Mouse (Mus musculus) erythroblast, embryonic 14.5 days (primary cell): ENCODE data around the gene Taf6l. TPM values are rescaled to one million over a fixed set of nuclear protein-coding genes. Genes with fewer than 3 reads are reported as not detected.

Source experiments
- H3K27me3 ChIP-seq: 2 replicates; pipeline ENCODE4 v1.6.1; 2012; ENCODE audit warnings: inconsistent platforms; ENCODE audit not compliant: control insufficient read depth
- H3K36me3 ChIP-seq: 2 replicates; pipeline ENCODE4 v1.6.1; 2012; ENCODE audit warnings: mild to moderate bottlenecking, inconsistent platforms; ENCODE audit not compliant: control insufficient read depth
- H3K4me1 ChIP-seq: 2 replicates; pipeline ENCODE4 v1.6.1; 2012; ENCODE audit warnings: inconsistent platforms; ENCODE audit not compliant: control insufficient read depth
- H3K4me3 ChIP-seq: replicated peaks from 2 replicates; pipeline ENCODE3; 2012; ENCODE audit warnings: moderate library complexity, mild to moderate bottlenecking, inconsistent platforms
- H3K9me3 ChIP-seq: 2 replicates; pipeline ENCODE4 v1.6.1; 2012; ENCODE audit warnings: low read length, inconsistent platforms, mixed read lengths; ENCODE audit not compliant: control insufficient read depth
- GATA1 ChIP-seq: IDR thresholded peaks from 2 replicates; pipeline ENCODE4 v1.6.1; 2012; ENCODE audit warnings: low read length, inconsistent platforms, mixed read lengths
- TAL1 ChIP-seq: IDR thresholded peaks from 3 replicates; pipeline ENCODE4 v1.6.1; 2012; ENCODE audit warnings: low read length, inconsistent platforms, mixed read lengths
- polyA plus RNA-seq: library from polyadenylated mRNA; stranded (reverse); fragments of >175 nt; gene quantifications from 2 replicates; pipeline ENCODE4 v1.2.3, GENCODE M21; 2012

Gene Taf6l
- polyA plus RNA-seq, 1 experiment, result 4.7 TPM

DNA sequence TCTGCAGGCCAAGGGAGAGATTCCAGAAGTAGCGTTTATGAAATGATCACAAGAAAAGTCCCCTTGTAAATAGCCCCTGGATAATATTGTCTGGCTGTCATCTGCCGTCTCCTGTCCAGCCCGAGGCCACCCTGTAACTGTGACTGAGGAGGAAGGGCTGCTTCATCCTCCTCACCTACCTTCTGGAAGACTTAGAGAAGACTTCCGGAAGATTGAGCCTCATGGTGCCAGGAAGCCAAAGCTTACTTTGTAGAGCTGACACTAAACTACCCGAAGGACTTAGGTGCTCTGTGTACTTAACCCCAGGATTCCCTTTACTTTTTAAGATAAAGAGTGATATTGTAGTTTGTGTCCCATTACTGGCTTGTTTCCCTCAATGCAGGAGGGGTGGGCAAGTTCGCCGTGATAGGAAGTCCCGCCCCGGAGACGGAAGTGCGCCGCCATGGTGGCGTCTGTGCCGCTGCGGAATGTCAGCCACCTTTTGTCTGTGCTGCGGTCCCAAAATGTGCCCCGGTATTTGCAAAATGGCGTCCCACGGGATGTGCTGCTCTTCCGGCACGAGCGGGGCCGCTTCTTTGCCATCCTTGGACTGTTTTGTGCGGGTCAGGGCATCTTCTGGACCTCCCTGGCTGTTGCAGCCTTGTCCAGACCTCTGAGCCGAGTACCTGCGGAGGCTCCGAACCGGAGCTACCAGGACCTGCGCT, 15.5 kb downstream of the Taf6l start, which contains the start of gene Tmem223:
Gene Tmem223, plus strand, starts transcription at position 430 of the 704 bp plus-strand sequence.
- no peak for TF ChIP-seq TAL1
- TF ChIP-seq GATA1, result no peak
- Histone ChIP-seq H3K4me3 (peak within 1 kb of the TSS; percentile 91), H3K4me1 (peaks cover 45% of the 10 kb centered on the region), H3K36me3 (peaks cover 85% of the 10 kb centered on the region), H3K9me3 (peaks cover 4% of the 10 kb centered on the region), H3K27me3 (no peaks in the 10 kb centered on the region; the same call in 1 of the 2 replicates)

DNA sequence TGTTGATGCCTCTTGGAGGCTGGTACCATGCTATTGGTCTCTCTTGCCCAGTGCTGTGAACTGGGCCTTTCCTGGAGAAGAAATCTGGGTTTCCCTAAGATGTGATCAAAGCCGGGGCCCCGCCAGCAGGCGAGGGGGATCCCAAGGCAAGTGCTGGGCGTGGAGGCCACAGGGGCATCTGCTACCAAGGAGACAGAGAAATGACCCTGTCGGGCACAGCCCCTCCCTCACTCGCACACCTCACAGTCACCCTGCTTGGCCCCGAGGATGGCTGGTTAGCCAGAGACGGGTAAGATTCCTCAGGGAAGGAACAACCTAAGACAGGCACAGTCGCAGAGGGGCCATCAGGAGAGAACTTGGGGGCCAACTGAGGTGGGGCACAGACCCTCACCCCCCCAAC, 20.7 kb downstream of the Taf6l start:
- Histone ChIP-seq H3K36me3 (peaks cover 97% of the 10 kb centered on the region), H3K9me3 (peaks cover 15% of the 10 kb centered on the region), H3K4me1 (peaks cover 6% of the 10 kb centered on the region), H3K4me3 (no peak overlapping the region), H3K27me3 (peaks cover 3% of the 10 kb centered on the region; the same call in 1 of the 2 replicates)
- TF ChIP-seq GATA1, result no peak
- TF ChIP-seq TAL1, result no peak

DNA sequence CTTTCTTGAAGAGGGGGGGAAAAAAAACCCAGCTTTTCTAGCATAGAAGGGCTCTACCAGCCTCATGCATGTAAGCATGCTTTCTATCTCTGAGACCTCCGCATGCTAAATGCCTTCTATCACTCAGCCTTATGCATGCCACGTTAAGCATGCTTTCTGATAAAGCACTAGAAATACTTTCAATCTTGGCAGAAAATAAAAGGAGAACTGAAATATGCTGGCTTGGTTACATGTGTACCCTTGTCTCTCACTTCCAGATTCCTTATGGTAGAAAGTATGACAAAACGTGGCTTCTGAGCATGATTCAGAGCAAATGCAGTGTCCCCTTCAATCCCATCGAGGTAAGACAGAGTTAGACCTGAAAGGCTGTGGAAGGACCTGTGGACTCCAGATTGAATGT, 22.9 kb downstream of the Taf6l start:
- Histone ChIP-seq H3K4me1 (peaks cover 13% of the 10 kb centered on the region), H3K9me3 (peaks cover 15% of the 10 kb centered on the region), H3K36me3 (peaks cover 82% of the 10 kb centered on the region), H3K27me3 (peaks cover 3% of the 10 kb centered on the region; the same call in 1 of the 2 replicates), H3K4me3 (no peak overlapping the region)
- TF ChIP-seq GATA1, result no peak
- TF ChIP-seq TAL1, result no peak

DNA sequence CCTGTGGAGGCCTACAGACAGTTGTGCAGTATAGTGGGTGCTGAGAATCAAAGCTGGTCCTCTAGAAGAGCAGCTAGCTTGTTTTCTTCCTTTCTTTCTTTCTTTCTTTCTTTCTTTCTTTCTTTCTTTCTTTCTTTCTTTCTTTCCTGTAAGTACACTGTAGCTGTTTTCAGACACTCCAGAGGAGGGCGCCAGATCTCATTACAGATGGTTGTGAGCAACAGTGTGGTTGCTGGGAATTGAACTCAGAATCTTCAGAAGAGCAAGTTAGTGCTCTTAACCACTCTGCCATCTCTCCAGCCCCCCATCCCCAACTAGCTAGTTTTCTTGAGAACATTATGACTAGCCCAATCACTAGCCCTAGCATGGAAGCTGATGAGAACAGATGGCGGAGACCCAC, 25.5 kb downstream of the Taf6l start:
- Histone ChIP-seq H3K36me3 (peaks cover 61% of the 10 kb centered on the region), H3K4me3 (no peak overlapping the region), H3K4me1 (peaks cover 25% of the 10 kb centered on the region), H3K9me3 (peaks cover 12% of the 10 kb centered on the region), H3K27me3 (peaks cover 3% of the 10 kb centered on the region; the same call in 1 of the 2 replicates)
- no peak for TF ChIP-seq GATA1
- no peak for TF ChIP-seq TAL1

DNA sequence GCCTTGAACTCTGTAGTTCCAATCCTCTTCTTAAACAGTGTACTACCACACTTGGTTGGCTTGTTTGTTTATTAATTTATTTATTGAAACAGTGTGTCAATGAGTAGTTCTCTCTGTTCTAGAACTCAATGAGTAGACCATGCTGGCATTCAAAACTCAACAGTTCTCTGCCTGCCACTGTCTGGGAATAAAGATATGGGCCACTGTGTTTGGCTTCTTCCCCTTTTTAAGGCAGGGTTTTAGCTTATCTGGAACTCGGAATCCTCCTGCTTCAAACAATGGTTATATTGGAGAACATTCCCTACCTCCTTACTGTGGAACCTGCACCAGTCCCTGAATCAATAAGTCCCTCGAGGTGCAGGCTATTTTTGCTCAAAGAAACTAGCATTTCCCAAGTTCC, 27.3 kb downstream of the Taf6l start:
- peaks cover 61% of the 10 kb centered on the region for H3K36me3 ChIP-seq
- H3K9me3 ChIP-seq, result no peaks in the 10 kb centered on the region
- TF ChIP-seq GATA1 (no peak), TAL1 (no peak)
- peak overlapping the region; percentile 73 for H3K4me3 ChIP-seq
- no peaks in the 10 kb centered on the region for H3K27me3 ChIP-seq
- peaks cover 36% of the 10 kb centered on the region for H3K4me1 ChIP-seq

DNA sequence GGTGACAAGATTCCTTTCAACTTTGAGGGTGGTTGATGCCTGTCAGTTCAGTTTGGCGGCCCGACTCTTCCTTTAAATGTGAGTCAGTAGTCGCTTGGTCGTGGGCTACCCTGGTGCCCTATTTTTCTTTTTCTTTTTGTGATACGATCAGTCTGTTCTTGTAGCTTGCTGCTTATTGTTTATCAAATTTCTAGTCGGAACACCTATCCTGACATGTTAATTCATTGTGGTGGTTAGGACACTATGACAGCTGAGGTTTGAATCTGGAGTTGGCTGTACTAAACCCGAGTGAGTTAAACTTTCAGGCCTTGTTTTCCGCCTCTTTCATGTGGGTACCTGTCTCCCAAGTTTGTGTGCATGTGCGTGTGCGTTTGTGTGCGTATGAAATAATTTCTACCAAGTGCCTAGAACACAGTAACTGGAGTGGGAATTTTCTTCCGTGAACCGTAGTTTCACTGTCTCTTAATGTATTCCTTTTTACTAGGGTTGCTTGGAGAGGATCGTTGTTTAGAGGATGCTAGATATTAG, 28.7 kb downstream of the Taf6l start:
- peaks cover 61% of the 10 kb centered on the region for H3K36me3 ChIP-seq
- peaks cover 37% of the 10 kb centered on the region for H3K4me1 ChIP-seq

DNA sequence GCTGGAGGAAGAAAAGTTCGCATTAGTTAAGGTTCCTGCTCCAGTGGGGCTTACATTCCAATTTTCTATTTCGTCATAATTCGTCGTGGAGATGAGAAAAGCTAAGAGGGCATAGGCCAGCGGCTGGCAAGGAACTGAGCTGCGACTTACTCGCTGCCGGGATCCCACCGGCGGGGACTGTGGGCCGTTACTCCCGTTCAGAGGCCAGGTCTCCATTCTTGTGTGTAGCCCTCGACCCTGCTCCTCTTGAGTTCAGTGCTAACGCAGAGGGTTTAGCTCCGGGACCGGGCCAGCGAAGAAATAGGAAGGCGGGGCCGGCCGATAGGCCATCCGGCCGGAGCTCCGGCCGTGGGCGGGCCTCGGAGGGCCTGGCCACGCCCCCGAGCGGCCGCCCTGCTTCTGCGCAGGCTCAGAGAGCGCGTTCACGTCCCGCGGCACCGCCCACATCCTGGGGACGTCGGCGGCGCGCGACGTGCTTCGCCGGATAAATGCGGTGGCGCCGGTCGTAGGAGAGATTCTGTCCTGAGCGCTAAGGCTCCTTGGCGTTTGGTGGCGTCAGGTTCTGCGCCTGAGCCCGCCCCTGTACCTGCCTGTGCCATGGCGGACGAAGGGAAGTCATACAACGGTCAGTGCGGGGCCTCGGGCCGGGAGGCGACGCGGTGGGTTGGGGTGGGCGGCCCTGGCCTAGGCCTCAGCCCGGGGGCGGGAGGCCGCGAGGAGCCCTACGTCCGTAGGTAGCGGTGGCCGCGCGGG, 29.4 kb downstream of the Taf6l start, which contains the start of gene Nxf1:
Gene Nxf1, plus strand, starts transcription at position 439 of the 753 bp plus-strand sequence.
- TF ChIP-seq TAL1, result no peak
- TF ChIP-seq GATA1, result no peak
- Histone ChIP-seq H3K9me3 (no peaks in the 10 kb centered on the region), H3K36me3 (peaks cover 61% of the 10 kb centered on the region), H3K27me3 (no peaks in the 10 kb centered on the region), H3K4me3 (peak within 1 kb of the TSS; percentile 73), H3K4me1 (peaks cover 37% of the 10 kb centered on the region)

More for the DNA sequence above, 28.7 kb downstream of the Taf6l start:
- no peaks in the 10 kb centered on the region for H3K27me3 ChIP-seq
- TF ChIP-seq GATA1 (no peak), TAL1 (no peak)
- no peaks in the 10 kb centered on the region for H3K9me3 ChIP-seq
- H3K4me3 ChIP-seq, result peak overlapping the region; percentile 73

DNA sequence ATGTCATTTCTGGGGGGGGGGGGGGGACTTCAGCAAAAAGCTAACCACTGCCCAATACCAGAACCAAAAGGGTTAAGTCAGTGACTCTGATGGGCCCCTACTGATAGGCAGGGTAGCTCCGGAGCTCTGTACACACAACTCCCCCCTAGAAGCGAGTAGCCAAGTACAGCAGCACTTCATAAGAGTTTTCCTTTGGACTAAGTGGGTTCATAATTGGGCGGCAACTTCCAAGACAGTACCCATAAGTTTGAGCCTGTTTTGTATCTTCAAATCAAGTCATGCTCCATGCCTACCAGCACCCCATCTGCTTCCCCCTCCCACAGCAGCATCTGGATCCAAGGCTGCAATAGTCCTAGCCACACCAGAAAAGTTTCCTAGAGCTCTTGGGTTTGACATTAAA, 30.6 kb downstream of the Taf6l start:
- H3K4me1 ChIP-seq, result peaks cover 37% of the 10 kb centered on the region
- no peak for TF ChIP-seq TAL1
- TF ChIP-seq GATA1, result no peak
- no peaks in the 10 kb centered on the region for H3K9me3 ChIP-seq
- H3K36me3 ChIP-seq, result peaks cover 63% of the 10 kb centered on the region
- H3K4me3 ChIP-seq, result peak overlapping the region; percentile 73
- H3K27me3 ChIP-seq, result no peaks in the 10 kb centered on the region

DNA sequence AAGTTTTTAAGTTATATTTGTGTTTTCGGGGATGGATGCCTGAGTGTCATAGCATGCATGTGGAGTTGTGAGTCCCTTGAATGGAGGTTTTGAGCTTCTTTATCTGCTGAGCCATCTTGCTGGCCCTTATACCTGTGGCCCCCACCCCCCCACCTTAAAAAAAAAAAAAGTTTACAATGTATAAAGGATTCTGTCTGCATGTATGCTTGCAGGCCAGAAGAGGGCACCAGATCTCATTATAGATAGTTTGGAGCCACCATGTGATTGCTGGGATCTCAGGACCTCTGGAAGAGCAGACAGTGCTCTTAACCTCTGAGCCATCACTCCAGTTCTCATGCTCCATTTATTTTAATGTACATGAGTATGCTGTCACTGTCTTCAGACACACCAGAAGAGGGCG, 38.8 kb downstream of the Taf6l start:
- Histone ChIP-seq H3K9me3 (no peaks in the 10 kb centered on the region), H3K27me3 (no peaks in the 10 kb centered on the region), H3K4me1 (peaks cover 11% of the 10 kb centered on the region), H3K4me3 (no peak overlapping the region), H3K36me3 (peaks cover 98% of the 10 kb centered on the region)
- TF ChIP-seq GATA1 (no peak), TAL1 (no peak)
